Mouse (Mus musculus) C2C12 (cell line): ENCODE measurements at regions not wholly inside any gene's neighbourhood (a gene's known extent, or its start where the extent isn't known, plus 50 kb on each side); places are given as distances from the start of the nearest gene placed in this dataset.
"Not testable (repeated sequence)": the region's sequence is repeated elsewhere in the genome, so short reads cannot be mapped to it uniquely, and the experiment has no call there.

Source experiments
- H3K27me3 ChIP-seq: one replicate; pipeline ENCODE4 v1.6.1; 2011; ENCODE audit not compliant: control insufficient read depth, insufficient read depth, insufficient read length
- H3K36me3 ChIP-seq: one replicate; pipeline ENCODE4 v1.6.1; 2011; ENCODE audit not compliant: control insufficient read depth, insufficient read depth
- H3K4me3 ChIP-seq: one replicate; pipeline ENCODE4 v1.5.1; 2011; ENCODE audit warnings: mild to moderate bottlenecking, control low read depth; ENCODE audit not compliant: poor library complexity, insufficient read depth, severe bottlenecking
- H3K79me2 ChIP-seq: one replicate; pipeline ENCODE4 v1.6.1; 2011; ENCODE audit not compliant: control insufficient read depth, insufficient read depth
- H3K79me3 ChIP-seq: one replicate; pipeline ENCODE4 v1.6.1; 2011; ENCODE audit warnings: low read depth, control low read depth
- H3ac ChIP-seq: one replicate; pipeline ENCODE3; 2011; ENCODE audit warnings: low read depth; ENCODE audit not compliant: control insufficient read depth, insufficient read length
- CEBPB ChIP-seq: IDR thresholded peaks from one replicate; pipeline ENCODE4 v1.6.1; 2011; ENCODE audit warnings: low read depth, mild to moderate bottlenecking, control low read depth, moderate library complexity
- CTCF ChIP-seq: IDR thresholded peaks from one replicate; pipeline ENCODE4 v1.5.1; 2011; ENCODE audit not compliant: control insufficient read depth, insufficient read depth, insufficient read length
- FOSL1 ChIP-seq: IDR thresholded peaks from one replicate; pipeline ENCODE4 v1.8.0; 2011; ENCODE audit warnings: mild to moderate bottlenecking, low read length; ENCODE audit not compliant: poor library complexity, insufficient read depth, severe bottlenecking
- MAX ChIP-seq: IDR thresholded peaks from one replicate; pipeline ENCODE4 v1.6.1; 2011; ENCODE audit warnings: mild to moderate bottlenecking, control low read depth
- MYOD1 ChIP-seq: IDR thresholded peaks from one replicate; pipeline ENCODE4 v1.6.1; 2011; ENCODE audit warnings: low read depth; ENCODE audit not compliant: control insufficient read depth, insufficient read length
- MYOG ChIP-seq: IDR thresholded peaks from one replicate; pipeline ENCODE4 v1.6.1; 2011; ENCODE audit not compliant: control insufficient read depth, insufficient read length; ENCODE audit errors: extremely low read depth
- USF1 ChIP-seq: IDR thresholded peaks from one replicate; pipeline ENCODE4 v1.6.1; 2011; ENCODE audit warnings: low read depth, mild to moderate bottlenecking, control low read depth, moderate library complexity

DNA sequence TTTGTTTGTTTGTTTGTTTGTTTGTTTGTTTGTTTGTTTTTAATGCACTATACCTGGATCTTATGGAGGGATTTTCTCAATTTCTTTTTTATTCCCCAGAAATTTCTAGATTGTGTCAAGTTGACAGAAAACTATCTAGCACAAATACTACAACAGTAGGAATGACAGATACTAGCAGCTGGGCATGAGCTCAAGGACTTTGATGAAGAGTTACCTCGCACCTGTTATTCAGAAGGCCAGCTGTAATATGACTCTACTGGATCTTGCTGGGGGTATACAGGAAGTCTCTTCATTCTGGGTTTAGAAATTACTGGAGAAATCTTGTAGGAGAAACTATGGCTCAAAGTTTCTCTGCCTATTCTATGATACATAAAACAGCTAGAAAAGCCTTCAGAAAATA, 994.4 kb downstream of the Basp1 start:
- Histone ChIP-seq H3K4me3 (no peak overlapping the region), H3K79me3 (no peaks in the 10 kb centered on the region), H3K36me3 (no peaks in the 10 kb centered on the region), H3K27me3 (no peaks in the 10 kb centered on the region), H3K79me2 (no peaks in the 10 kb centered on the region), H3ac (no peak overlapping the region)
- TF ChIP-seq CEBPB, result no peak
- no peak for TF ChIP-seq MYOG
- peak; percentile 88 for TF ChIP-seq MYOD1

DNA sequence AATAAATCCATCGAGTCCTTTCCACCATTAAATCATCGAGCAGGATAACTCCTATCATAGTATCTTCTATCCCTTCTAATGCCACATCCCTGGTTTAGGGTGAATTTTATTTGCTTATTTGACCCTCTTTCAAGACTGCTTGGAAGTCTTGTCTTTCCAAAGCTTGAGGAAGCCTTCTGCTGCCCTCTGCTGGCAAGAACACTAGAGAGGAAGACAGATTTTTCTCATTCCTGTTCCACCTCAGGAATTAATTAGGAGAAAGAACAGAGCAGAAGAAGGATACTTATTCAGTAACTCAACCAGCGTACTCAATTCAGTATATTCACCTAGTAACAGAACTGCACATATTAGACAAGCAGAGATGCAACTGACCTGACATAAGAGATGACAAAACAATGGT, 1005.9 kb downstream of the Basp1 start:
- Histone ChIP-seq H3K79me3 (no peaks in the 10 kb centered on the region), H3K27me3 (no peaks in the 10 kb centered on the region), H3ac (no peak overlapping the region), H3K36me3 (no peaks in the 10 kb centered on the region), H3K4me3 (no peak overlapping the region), H3K79me2 (no peaks in the 10 kb centered on the region)
- TF ChIP-seq CTCF (peak; percentile 31), MYOD1 (no peak), MYOG (no peak)

DNA sequence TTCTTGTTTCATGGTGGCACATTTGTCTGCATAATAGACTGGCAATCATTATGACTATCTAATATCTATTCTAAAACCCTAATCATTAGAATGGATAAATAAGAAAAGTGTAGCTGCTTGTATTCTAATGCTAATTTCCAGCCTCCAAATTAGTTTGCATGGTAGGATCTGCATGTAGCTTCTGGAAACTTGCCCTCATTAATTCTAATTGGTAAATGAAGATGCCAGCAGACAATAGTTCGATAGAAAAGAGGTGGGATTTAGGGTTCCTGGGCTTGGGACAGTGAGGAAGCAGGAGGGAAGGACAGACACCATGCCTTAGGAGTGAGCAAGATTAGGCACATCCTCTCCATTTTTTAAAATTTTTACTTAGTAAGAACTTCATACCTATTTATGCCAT, 1008.3 kb downstream of the Basp1 start:
- no peak overlapping the region for H3ac ChIP-seq
- H3K27me3 ChIP-seq, result no peaks in the 10 kb centered on the region
- H3K36me3 ChIP-seq, result no peaks in the 10 kb centered on the region
- H3K79me3 ChIP-seq, result no peaks in the 10 kb centered on the region
- TF ChIP-seq MYOD1 (no peak), CEBPB (no peak), CTCF (no peak), MYOG (no peak), FOSL1 (no peak), MAX (no peak), USF1 (no peak)
- no peak overlapping the region for H3K4me3 ChIP-seq
- no peaks in the 10 kb centered on the region for H3K79me2 ChIP-seq

DNA sequence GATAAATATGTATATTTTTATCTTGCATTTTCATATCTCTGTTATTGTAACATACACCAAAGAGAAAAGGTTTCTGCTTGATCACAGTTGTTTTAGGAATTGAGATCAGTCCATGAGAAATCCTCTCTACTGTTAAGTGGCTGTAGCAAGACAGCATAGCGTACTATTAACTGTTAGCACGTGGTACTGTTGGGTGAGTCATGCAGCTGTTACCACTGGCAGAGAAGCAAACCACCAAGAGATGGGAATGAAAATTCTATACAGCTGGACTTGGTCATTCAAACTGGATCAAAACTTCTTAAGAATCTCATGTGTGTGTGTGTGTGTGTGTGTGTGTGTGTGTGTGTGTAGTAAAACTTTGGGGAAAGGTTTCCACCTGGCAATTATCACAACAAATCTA, 1013.5 kb downstream of the Basp1 start:
- Histone ChIP-seq H3ac (no peak overlapping the region), H3K4me3 (no peak overlapping the region), H3K36me3 (no peaks in the 10 kb centered on the region), H3K27me3 (no peaks in the 10 kb centered on the region), H3K79me3 (no peaks in the 10 kb centered on the region), H3K79me2 (no peaks in the 10 kb centered on the region)
- TF ChIP-seq USF1 (peak; percentile 91), MYOD1 (peak; percentile 81), MYOG (no peak), CTCF (no peak), CEBPB (no peak), MAX (peak; percentile 89), FOSL1 (no peak)

DNA sequence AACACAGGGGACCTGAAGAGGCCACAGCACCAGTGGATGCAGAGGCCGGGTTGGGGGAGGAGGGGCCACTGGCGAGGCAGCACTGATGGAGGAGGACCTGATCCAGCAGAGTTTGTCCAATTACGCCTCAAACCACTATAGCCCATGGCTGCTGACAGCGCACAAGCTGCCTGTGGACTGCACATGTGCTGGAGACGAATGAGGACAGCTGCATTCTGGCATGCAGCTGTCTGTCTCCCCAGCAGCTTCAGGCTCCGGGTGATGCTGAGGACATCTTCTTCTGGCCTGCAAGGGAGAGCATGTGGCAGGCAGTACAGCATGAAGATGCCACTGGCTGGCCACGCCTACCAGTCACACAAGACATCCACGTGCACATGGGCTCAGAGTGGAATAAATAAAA, 1055.2 kb downstream of the Basp1 start:
- peak; percentile 16 for TF ChIP-seq MAX
- peak; percentile 91 for TF ChIP-seq MYOD1
- TF ChIP-seq MYOG, result no peak
- Histone ChIP-seq H3K79me2 (no peaks in the 10 kb centered on the region), H3K4me3 (no peak overlapping the region), H3K36me3 (no peaks in the 10 kb centered on the region), H3ac (no peak overlapping the region), H3K79me3 (no peaks in the 10 kb centered on the region), H3K27me3 (no peaks in the 10 kb centered on the region)

DNA sequence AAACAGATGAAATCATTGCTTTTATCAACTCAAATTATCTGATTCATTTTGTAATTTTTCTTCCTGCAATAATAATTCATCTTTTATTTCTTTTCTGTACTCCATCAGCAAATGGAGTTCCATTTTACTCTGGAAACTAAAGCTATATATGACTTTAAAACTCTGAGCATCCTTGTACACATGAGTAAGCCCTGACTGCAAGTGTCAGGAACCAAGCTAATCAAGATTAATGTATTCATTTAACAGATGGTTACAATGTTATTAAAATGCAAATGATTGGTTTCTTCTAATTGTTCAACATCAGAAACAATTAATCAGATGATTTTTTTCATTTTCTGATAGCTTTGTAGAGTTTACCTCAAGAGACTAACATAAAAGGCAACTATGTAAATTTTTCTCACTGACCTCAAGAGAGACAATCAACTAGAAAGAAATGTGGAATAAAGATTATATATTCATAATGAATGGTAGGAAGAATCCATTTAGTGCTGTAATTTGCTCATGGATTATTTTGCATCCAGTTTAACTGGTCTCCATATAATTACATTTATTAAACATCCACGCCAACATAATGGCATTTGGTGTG, 1064.5 kb downstream of the Basp1 start:
- no peak overlapping the region for H3K4me3 ChIP-seq
- no peaks in the 10 kb centered on the region for H3K79me2 ChIP-seq
- H3K79me3 ChIP-seq, result no peaks in the 10 kb centered on the region
- H3K36me3 ChIP-seq, result no peaks in the 10 kb centered on the region
- TF ChIP-seq FOSL1 (no peak), USF1 (no peak), MAX (no peak), CTCF (no peak), CEBPB (no peak), MYOG (no peak), MYOD1 (no peak)
- H3ac ChIP-seq, result no peak overlapping the region
- H3K27me3 ChIP-seq, result no peaks in the 10 kb centered on the region

DNA sequence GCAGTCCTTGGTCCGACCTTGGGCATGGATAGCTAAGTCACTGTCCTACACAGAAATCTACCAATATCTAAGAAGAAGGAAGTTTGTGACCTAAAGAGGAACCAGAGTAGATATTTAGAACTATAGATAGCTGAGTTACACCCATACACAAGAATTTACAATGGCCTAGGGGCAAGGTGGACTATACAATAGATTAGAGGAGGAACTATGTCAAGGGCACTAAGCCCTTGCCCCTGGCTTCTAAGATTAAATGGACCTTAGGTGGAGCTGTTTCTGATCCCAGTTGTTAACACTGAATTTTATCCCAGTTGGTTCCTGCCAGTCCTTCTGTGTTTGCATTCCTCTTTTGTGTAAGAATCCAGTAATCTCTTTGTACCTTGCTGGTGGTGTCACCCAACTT, 1077.7 kb downstream of the Basp1 start:
- H3K36me3 ChIP-seq, H3K79me3 ChIP-seq, H3K27me3 ChIP-seq, H3K4me3 ChIP-seq, H3ac ChIP-seq, H3K79me2 ChIP-seq: not testable (repeated sequence)
